9 mouse cellular contexts compared by ENCODE assay signal in genomic region chr1:171189476-171190114, GRCm38 (mm10). TPM values are rescaled to one million over a fixed set of nuclear protein-coding genes. Genes with fewer than 3 reads are reported as not detected.
DNase-seq lines count a peak whose midpoint lies in the region; ATAC-seq and TF ChIP-seq lines count a peak whose summit lies in the region.
"Had no signal": no experiment of that assay in that cellular context is flagged by ENCODE, and none has a peak within 500 bp of the region (broad histone marks: within the 10 kb centered on the region; RNA-seq: fewer than 3 reads in every experiment).

No protein-coding gene starts in this region.

- peak overlapping the region; percentile 66 for H3K9ac ChIP-seq in heart, adult 2 months (ENCODE audit: low read depth, low read length)
- H3K9ac ChIP-seq in intestine, embryonic 16.5 days (ENCODE audit: low read depth, low read length) = no peak overlapping the region

- WGBS in heart, adult 2 months = 56% methylated on average over 14 of the region's 14 CpGs
- WGBS in intestine, embryonic 16.5 days = 44% methylated on average over 14 of the region's 14 CpGs

- TF ChIP-seq EP300 in heart, adult 2 months (IDR thresholded peaks at IDR 0.05; ENCODE audit: insufficient read depth, low read depth, low read length) = 0 out of 2 replicates have a peak, but pooled peaks have one; percentile 23

- peaks cover 22% of the 10 kb centered on the region for H3K4me1 ChIP-seq in heart, adult 2 months (ENCODE audit: control insufficient read depth, insufficient read depth, low read length)
- peaks cover 17% of the 10 kb centered on the region for H3K4me1 ChIP-seq in testis, adult 2 months (ENCODE audit: control insufficient read depth, insufficient read depth, low read length)
- H3K4me1 ChIP-seq in intestine, embryonic 16.5 days (ENCODE audit: control insufficient read depth, insufficient read depth, low read length) = peaks cover 20% of the 10 kb centered on the region

- peak overlapping the region; percentile 82 for H3K27ac ChIP-seq in heart, adult 2 months
- H3K27ac ChIP-seq in testis, adult 2 months (ENCODE audit: control insufficient read depth, insufficient read depth, low read depth, low read length) = peak overlapping the region; percentile 68
- 0 out of 2 replicates have a peak overlapping the region, but pooled peaks have one; percentile 35 for H3K27ac ChIP-seq in intestine, embryonic 16.5 days (ENCODE audit: low read length)

- no peaks in the 10 kb centered on the region for H3K27me3 ChIP-seq in heart, adult 2 months (ENCODE audit: control insufficient read depth, insufficient read depth, low read length)
- H3K27me3 ChIP-seq in testis, adult 2 months (ENCODE audit: control insufficient read depth, insufficient read depth, low read length) = no peaks in the 10 kb centered on the region
- 0 out of 2 replicates have a peak, but pooled peaks cover 7% of the 10 kb centered on the region for H3K27me3 ChIP-seq in intestine, embryonic 16.5 days (replicated peaks; ENCODE audit: control insufficient read depth, insufficient read depth, low read length)

- 0 out of 2 replicates have a peak overlapping the region, but pooled peaks have one; percentile 1 for H3K4me3 ChIP-seq in heart, adult 2 months
- no peak overlapping the region for H3K4me3 ChIP-seq in testis, adult 2 months (ENCODE audit: control insufficient read depth, low read depth, low read length)
- no peak overlapping the region for H3K4me3 ChIP-seq in intestine, embryonic 16.5 days (ENCODE audit: low read length)

- H3K79me2 ChIP-seq in heart, adult 2 months (replicated peaks; ENCODE audit: control insufficient read depth, insufficient read depth, low read length) = peaks cover 2% of the 10 kb centered on the region; the same call in 1 of the 2 replicates

- intact Hi-C loops in heart, adult 2 months (cut with DNase I) = no loop called here
- intact Hi-C loops in left cerebral cortex, postnatal 10 days (cut with DNase I) = no loop called here
- intact Hi-C loops in left cerebral cortex, postnatal 36 days (cut with DNase I) = no loop called here

- peak; percentile 61 for ATAC-seq in intestine, embryonic 16.5 days

- peaks cover 2% of the 10 kb centered on the region; the same call in 1 of the 2 replicates for H3K36me3 ChIP-seq in heart, adult 2 months (ENCODE audit: control insufficient read depth, insufficient read depth, low read length)
- H3K36me3 ChIP-seq in testis, adult 2 months (ENCODE audit: control insufficient read depth, insufficient read depth, low read length) = no peaks in the 10 kb centered on the region
- H3K36me3 ChIP-seq in intestine, embryonic 16.5 days (ENCODE audit: control insufficient read depth, insufficient read depth, low read length) = no peaks in the 10 kb centered on the region

- H3K4me2 ChIP-seq in intestine, embryonic 16.5 days (ENCODE audit: low read depth, low read length) = 0 out of 2 replicates have a peak overlapping the region, but pooled peaks have one; percentile 15

- no peak for TF ChIP-seq CTCF in heart, adult 2 months (IDR thresholded peaks at IDR 0.05)
- TF ChIP-seq CTCF in testis, adult 2 months (IDR thresholded peaks at IDR 0.05; ENCODE audit: control insufficient read depth, insufficient read depth, insufficient replicate concordance, low read depth, low read length) = no peak

- peak; percentile 20 to 38 for DNase-seq in heart, adult 2 months
- no peak for DNase-seq in heart, adult 18-20 months
- no peak for DNase-seq in testis, postnatal 10 days (ENCODE audit: low spot score)
- DNase-seq in thymus, postnatal 14 days = no peak
- DNase-seq in left cerebral cortex, postnatal 10 days (ENCODE audit: extremely low spot score in 1 of 2, low spot score in 2 of 2) = no peak
- no peak for DNase-seq in left cerebral cortex, postnatal 36 days (ENCODE audit: low spot score in 2 of 2)
- DNase-seq: liver had no signal

- no peaks in the 10 kb centered on the region for H3K9me3 ChIP-seq in intestine, embryonic 16.5 days (ENCODE audit: control insufficient read depth, low read length)

- TF ChIP-seq POLR2A in heart, adult 2 months (IDR thresholded peaks at IDR 0.05; ENCODE audit: insufficient read depth, low read depth, low read length) = no peak
- no peak for TF ChIP-seq POLR2A in testis, adult 2 months (IDR thresholded peaks at IDR 0.05; ENCODE audit: control insufficient read depth, low read depth, low read length)

RNA-seq across cellular contexts. Expression of gene Pcp4l1, which starts 6.5 kb away (rescaled TPM):
- 100 to 1,000 TPM; 255 to 283 TPM for total RNA-seq in heart, adult 2 months (2021)
- 165 and 190 TPM in 2 replicates for polyA plus RNA-seq in heart, adult 2 months (2012; rRNA removed)
- total RNA-seq in heart, adult 18-20 months (2021) = 100 to 1,000 TPM; 196 to 272 TPM
- 2.9 and 4.6 TPM in 2 replicates for polyA plus RNA-seq in testis, adult 2 months (2012; rRNA removed)
- 16.4 and 19.4 TPM in 2 replicates for polyA plus RNA-seq in intestine, embryonic 16.5 days (2015; fragmentation: Nextera tagmentation; extraction: Ambion mirVana)
- total RNA-seq in left cerebral cortex, postnatal 10 days (2021) = 10 to 100 TPM; 28.0 to 42.2 TPM
- 100 to 1,000 TPM in 1 of 2 experiments, 10 to 100 TPM in 1; 95.1 to 123 TPM for total RNA-seq in left cerebral cortex, postnatal 36 days (2021)

RNA-seq across cellular contexts. Expression of gene Nr1i3, which starts 24.2 kb away (rescaled TPM):
- total RNA-seq in heart, adult 2 months (2021) = not detected
- 0.12 TPM in 1 of 2 replicates, not detected in the other for polyA plus RNA-seq in heart, adult 2 months (2012; rRNA removed)
- not detected for total RNA-seq in heart, adult 18-20 months (2021)
- 0.04 and 0.16 TPM in 2 replicates for polyA plus RNA-seq in testis, adult 2 months (2012; rRNA removed)
- polyA plus RNA-seq in intestine, embryonic 16.5 days (2015; fragmentation: Nextera tagmentation; extraction: Ambion mirVana) = 18.7 and 21.7 TPM in 2 replicates
- total RNA-seq in left cerebral cortex, postnatal 10 days (2021) = not detected
- under 1 TPM in 1 of 2 experiments, not detected in 1; 0.17 TPM for total RNA-seq in left cerebral cortex, postnatal 36 days (2021)

RNA-seq across cellular contexts. Expression of gene Tomm40l, which starts 32.7 kb away (rescaled TPM):
- 10 to 100 TPM; 79.8 to 81.6 TPM for total RNA-seq in heart, adult 2 months (2021)
- polyA plus RNA-seq in heart, adult 2 months (2012; rRNA removed) = 63.9 and 83.2 TPM in 2 replicates
- total RNA-seq in heart, adult 18-20 months (2021) = 10 to 100 TPM; 89.6 to 92.9 TPM
- 4.5 and 6.5 TPM in 2 replicates for polyA plus RNA-seq in testis, adult 2 months (2012; rRNA removed)
- polyA plus RNA-seq in intestine, embryonic 16.5 days (2015; fragmentation: Nextera tagmentation; extraction: Ambion mirVana) = 32.0 and 34.7 TPM in 2 replicates
- total RNA-seq in left cerebral cortex, postnatal 10 days (2021) = 10 to 100 TPM; 71.4 to 71.6 TPM
- total RNA-seq in left cerebral cortex, postnatal 36 days (2021) = 10 to 100 TPM; 81.7 to 86.7 TPM

RNA-seq across cellular contexts. Expression of gene Apoa2, which starts 35.3 kb away (rescaled TPM):
- total RNA-seq in heart, adult 2 months (2021) = 1 to 10 TPM; 2.1 to 2.2 TPM
- 3.9 and 15.3 TPM in 2 replicates for polyA plus RNA-seq in heart, adult 2 months (2012; rRNA removed)
- 1 to 10 TPM; 2.0 to 2.7 TPM for total RNA-seq in heart, adult 18-20 months (2021)
- polyA plus RNA-seq in testis, adult 2 months (2012; rRNA removed) = 8.0 and 8.3 TPM in 2 replicates
- 55.3 and 151 TPM in 2 replicates for polyA plus RNA-seq in intestine, embryonic 16.5 days (2015; fragmentation: Nextera tagmentation; extraction: Ambion mirVana)
- total RNA-seq in left cerebral cortex, postnatal 10 days (2021) = 1 to 10 TPM; 2.5 to 3.9 TPM
- 1 to 10 TPM; 1.8 to 2.3 TPM for total RNA-seq in left cerebral cortex, postnatal 36 days (2021)

RNA-seq across cellular contexts. Expression of gene Mpz, which starts 39.1 kb away (rescaled TPM):
- total RNA-seq in heart, adult 2 months (2021) = under 1 TPM in 1 of 2 experiments, not detected in 1; 0.39 TPM
- 3.2 and 8.0 TPM in 2 replicates for polyA plus RNA-seq in heart, adult 2 months (2012; rRNA removed)
- total RNA-seq in heart, adult 18-20 months (2021) = under 1 TPM; 0.55 to 0.75 TPM
- polyA plus RNA-seq in testis, adult 2 months (2012; rRNA removed) = 2.8 and 3.0 TPM in 2 replicates
- 1.7 TPM in 2 replicates for polyA plus RNA-seq in intestine, embryonic 16.5 days (2015; fragmentation: Nextera tagmentation; extraction: Ambion mirVana)
- total RNA-seq in left cerebral cortex, postnatal 10 days (2021) = not detected
- total RNA-seq in left cerebral cortex, postnatal 36 days (2021) = not detected

Comparison
In these comparisons a context has a peak if more than half of its experiments do, and no peak if none do; other contexts are left out.
1. DNase-seq: peak in heart, adult 2 months (2 of 2); none in heart, adult 18-20 months (0 of 2), testis, postnatal 10 days (single experiment), thymus, postnatal 14 days (single experiment), left cerebral cortex, postnatal 10 days (0 of 2) and left cerebral cortex, postnatal 36 days (0 of 2).
2. Peak in every context shown above with its lines, with median percentiles within 50 percentile points of each other: H3K27ac ChIP-seq.